11 mouse cellular contexts compared by ENCODE assay signal in genomic region chr12:118594781-118595574, GRCm38 (mm10).
DNase-seq lines count a peak whose midpoint lies in the region; ATAC-seq and TF ChIP-seq lines count a peak whose summit lies in the region.
"Had no signal": no experiment of that assay in that cellular context is flagged by ENCODE, and none has a peak within 500 bp of the region (broad histone marks: within the 10 kb centered on the region; RNA-seq: fewer than 3 reads in every experiment).

No protein-coding gene starts in this region.

- peak; percentile 67; the same call in 1 of the 2 replicates for ATAC-seq in forebrain, embryonic 14.5 days
- peak; percentile 69 for ATAC-seq in midbrain, embryonic 11.5 days (ENCODE audit: low FRiP score)
- ATAC-seq: intestine, embryonic 15.5 days had no signal

- TF ChIP-seq POLR2A in ES-Bruce4 (IDR thresholded peaks at IDR 0.05; ENCODE audit: insufficient read depth, low read length): no peak

- H3K4me3 ChIP-seq in ES-Bruce4 (ENCODE audit: low read depth, low read length) (peak overlapping the region; percentile 20; the same call in 1 of the 2 replicates), ES-E14 (ENCODE audit: insufficient read depth in 1 of 2, low read depth in 1 of 2, low read length in 2 of 2, poor library complexity in 1 of 2, severe bottlenecking in 1 of 2) (peak overlapping the region; percentile 2 to 4; a peak in 2 of 4 replicates)
- no peak overlapping the region for H3K4me3 ChIP-seq in forebrain, embryonic 14.5 days (ENCODE audit: low read depth, low read length)
- H3K4me3 ChIP-seq in midbrain, embryonic 11.5 days (ENCODE audit: low read depth, low read length): no peak overlapping the region
- H3K4me3 ChIP-seq: intestine, embryonic 15.5 days; layer of hippocampus, adult 2 months; lung, embryonic 15.5 days; myocyte had no signal

- H3K9me3 ChIP-seq in ES-Bruce4 (replicated peaks; ENCODE audit: control insufficient read depth, insufficient read depth, low read length, poor library complexity, severe bottlenecking) (0 out of 2 replicates have a peak, but pooled peaks cover 2% of the 10 kb centered on the region), ES-E14 (ENCODE audit: control insufficient read depth, insufficient read depth, low read depth, low read length) (no peaks in the 10 kb centered on the region)
- no peaks in the 10 kb centered on the region for H3K9me3 ChIP-seq in forebrain, embryonic 14.5 days (replicated peaks; ENCODE audit: control insufficient read depth, low read length)
- no peaks in the 10 kb centered on the region for H3K9me3 ChIP-seq in midbrain, embryonic 11.5 days (ENCODE audit: control insufficient read depth, low read length)
- H3K9me3 ChIP-seq: intestine, embryonic 15.5 days; lung, embryonic 15.5 days had no signal

- DNase-seq in ES-E14 (ENCODE audit: low read depth, low spot score): no peak
- DNase-seq in forebrain, embryonic 14.5 days (ENCODE audit: low spot score): peak; percentile 16
- peak; percentile 89 for DNase-seq in midbrain, embryonic 11.5 days (ENCODE audit: low spot score, missing footprints)
- no peak for DNase-seq in kidney, postnatal 10 days
- DNase-seq in Muller cell, postnatal 12 days (ENCODE audit: inconsistent ontology term): no peak
- no peak for DNase-seq in layer of hippocampus, postnatal 14 days (ENCODE audit: low spot score in 2 of 2)

- H3K27ac ChIP-seq in ES-Bruce4 (ENCODE audit: insufficient read depth, low read length) (no peak overlapping the region), ES-E14 (ENCODE audit: insufficient read depth, low read depth, low read length, poor library complexity, severe bottlenecking) (no peak overlapping the region)
- no peak overlapping the region for H3K27ac ChIP-seq in forebrain, embryonic 14.5 days (ENCODE audit: low read depth, low read length)
- no peak overlapping the region for H3K27ac ChIP-seq in midbrain, embryonic 11.5 days (ENCODE audit: low read depth, low read length)
- H3K27ac ChIP-seq: intestine, embryonic 15.5 days; layer of hippocampus, adult 2 months; lung, embryonic 15.5 days had no signal

- WGBS in forebrain, embryonic 14.5 days: 20% methylated on average over 18 of the region's 18 CpGs
- WGBS in midbrain, embryonic 11.5 days: 22% methylated on average over 18 of the region's 18 CpGs

- no peak for TF ChIP-seq CTCF in ES-Bruce4 (IDR thresholded peaks at IDR 0.05; ENCODE audit: low read depth, low read length)

- H3K4me2 ChIP-seq in forebrain, embryonic 14.5 days (ENCODE audit: low read length): peak overlapping the region; percentile 36; the same call in 1 of the 2 replicates
- H3K4me2 ChIP-seq in midbrain, embryonic 11.5 days: peak overlapping the region; percentile 46
- H3K4me2 ChIP-seq: intestine, embryonic 15.5 days; lung, embryonic 15.5 days had no signal

- H3K36me3 ChIP-seq in ES-Bruce4 (ENCODE audit: control insufficient read depth, insufficient read depth, low read length, poor library complexity, severe bottlenecking) (no peaks in the 10 kb centered on the region), ES-E14 (ENCODE audit: control insufficient read depth, insufficient read depth, low read length, poor library complexity, severe bottlenecking) (no peaks in the 10 kb centered on the region)
- H3K36me3 ChIP-seq in forebrain, embryonic 14.5 days (ENCODE audit: control insufficient read depth, insufficient read depth, low read length): no peaks in the 10 kb centered on the region
- H3K36me3 ChIP-seq in midbrain, embryonic 11.5 days (ENCODE audit: control insufficient read depth, insufficient read depth, low read length): no peaks in the 10 kb centered on the region
- H3K36me3 ChIP-seq: intestine, embryonic 15.5 days; lung, embryonic 15.5 days had no signal

- in situ Hi-C loops in ES-E14 (cut with MboI; ENCODE audit: low sequenced_read_pairs in 2 of 2, unreplicated experiment in 2 of 2): no loop called here

- H3K9ac ChIP-seq in ES-Bruce4 (ENCODE audit: low read depth, poor library complexity, severe bottlenecking): no peak overlapping the region
- H3K9ac ChIP-seq in ES-E14 (ENCODE audit: insufficient read depth, low read depth, low read length, poor library complexity, severe bottlenecking): no peak overlapping the region
- no peak overlapping the region for H3K9ac ChIP-seq in forebrain, embryonic 14.5 days (ENCODE audit: low read length)
- H3K9ac ChIP-seq in midbrain, embryonic 11.5 days (ENCODE audit: low read length): 0 out of 2 replicates have a peak overlapping the region, but pooled peaks have one; percentile 5
- H3K9ac ChIP-seq: intestine, embryonic 15.5 days; lung, embryonic 15.5 days had no signal

- H3K4me1 ChIP-seq in ES-Bruce4 (ENCODE audit: control insufficient read depth, insufficient read depth, low read length): no peaks in the 10 kb centered on the region
- no peaks in the 10 kb centered on the region for H3K4me1 ChIP-seq in ES-E14 (ENCODE audit: control insufficient read depth in 2 of 2, insufficient read depth in 2 of 2, low read length in 2 of 2, poor library complexity in 1 of 2)
- H3K4me1 ChIP-seq in forebrain, embryonic 14.5 days (ENCODE audit: control insufficient read depth, insufficient read depth, low read length): 0 out of 2 replicates have a peak, but pooled peaks cover 4% of the 10 kb centered on the region
- H3K4me1 ChIP-seq in midbrain, embryonic 11.5 days (ENCODE audit: control insufficient read depth, insufficient read depth, low read length): peaks cover 4% of the 10 kb centered on the region
- H3K4me1 ChIP-seq: intestine, embryonic 15.5 days had no signal

- H3K27me3 ChIP-seq in ES-Bruce4 (ENCODE audit: control insufficient read depth, insufficient read depth, low read length, poor library complexity, severe bottlenecking): no peaks in the 10 kb centered on the region
- 0 out of 2 replicates have a peak, but pooled peaks cover 2% of the 10 kb centered on the region for H3K27me3 ChIP-seq in forebrain, embryonic 14.5 days (replicated peaks; ENCODE audit: control insufficient read depth, insufficient read depth, low read length)
- no peaks in the 10 kb centered on the region for H3K27me3 ChIP-seq in midbrain, embryonic 11.5 days (ENCODE audit: control insufficient read depth, insufficient read depth, low read length)
- H3K27me3 ChIP-seq: intestine, embryonic 15.5 days; lung, embryonic 15.5 days had no signal

- TF ChIP-seq EP300 in ES-Bruce4 (IDR thresholded peaks at IDR 0.05; ENCODE audit: insufficient read depth, low read depth, low read length): no peak

TF ChIP-seq in ES-E14, 5 proteins besides CTCF, POLR2A, EP300 and RAD21:
- TF ChIP-seq ZNF384 (IDR thresholded peaks at IDR 0.05; ENCODE audit: low read depth, low read length): no peak
- no peak for TF ChIP-seq ZC3H11A (IDR thresholded peaks at IDR 0.05; ENCODE audit: borderline replicate concordance, low read depth, low read length)
- TF ChIP-seq MAFK (IDR thresholded peaks at IDR 0.05; ENCODE audit: insufficient read depth, low read depth, low read length): no peak
- no peak for TF ChIP-seq HCFC1 (IDR thresholded peaks at IDR 0.05; ENCODE audit: borderline replicate concordance, insufficient read depth, low read length)
- TF ChIP-seq CHD2 (IDR thresholded peaks at IDR 0.05; ENCODE audit: low read depth, low read length): no peak
TF ChIP-seq in ES-E14: peak in this region for 0.

Comparison
In these comparisons a context has a peak if more than half of its experiments do, and no peak if none do; other contexts are left out.
1. H3K4me3 ChIP-seq: peak in ES-Bruce4 (single experiment) and ES-E14 (2 of 2); none in forebrain, embryonic 14.5 days (single experiment) and midbrain, embryonic 11.5 days (single experiment).
2. DNase-seq: peak in forebrain, embryonic 14.5 days (single experiment) and midbrain, embryonic 11.5 days (single experiment); none in ES-E14 (single experiment), kidney, postnatal 10 days (single experiment), Muller cell, postnatal 12 days (single experiment) and layer of hippocampus, postnatal 14 days (0 of 2).